Mouse (Mus musculus): ENCODE measurements around the gene Eif2b5.

The Eif2b5 gene

DNA sequence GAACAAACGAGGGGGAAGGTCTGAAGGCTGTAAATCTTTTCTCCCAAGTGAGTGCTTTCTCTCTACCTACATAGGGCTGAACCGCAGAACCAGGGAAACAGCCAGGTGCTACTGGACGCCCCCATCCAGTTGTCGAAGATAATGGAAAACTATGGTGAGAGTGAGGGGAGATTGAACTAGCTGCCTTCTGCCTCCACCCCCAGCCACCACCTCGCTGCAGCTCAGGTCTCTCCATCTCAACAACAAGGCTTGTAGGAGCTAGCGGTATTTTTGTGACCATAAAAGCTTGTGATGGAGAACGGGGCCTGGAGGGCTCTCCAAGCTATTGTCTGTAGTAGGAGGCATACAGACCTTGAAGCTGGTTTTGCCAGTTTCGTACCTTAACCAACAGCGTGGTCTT, 50.5 kb downstream of the Eif2b5 start:
- TF ChIP-seq GATA4 (IDR thresholded peaks at IDR 0.05; ENCODE audit: insufficient replicate concordance, low read length) = no peak

DNA sequence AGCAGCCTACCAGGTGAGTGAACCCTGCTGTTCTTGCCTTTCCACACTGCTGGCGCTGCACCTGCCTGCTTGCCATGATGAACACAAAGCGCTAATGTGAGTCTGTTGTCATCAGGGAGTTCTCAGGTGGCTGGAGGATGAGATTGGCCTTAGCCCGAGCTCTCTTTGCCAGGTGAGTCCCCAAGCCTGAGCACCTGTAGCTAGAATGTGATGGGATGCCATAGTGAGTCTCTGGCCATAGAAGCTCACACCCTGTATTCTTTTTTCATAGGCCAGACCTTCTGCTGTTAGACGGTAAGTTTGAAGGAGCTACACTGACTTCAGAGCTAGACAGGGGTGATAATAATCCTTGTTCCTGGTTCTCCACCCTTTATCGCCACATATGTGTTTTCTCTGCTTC, 53.1 kb downstream of the Eif2b5 start:
- no peak for TF ChIP-seq GATA4 (IDR thresholded peaks at IDR 0.05; ENCODE audit: insufficient replicate concordance, low read length)

GRCm38 (mm10) chr16:20552594-20552993, 54.0 kb downstream of the Eif2b5 start:
- TF ChIP-seq GATA4 (IDR thresholded peaks at IDR 0.05; ENCODE audit: insufficient replicate concordance, low read length) = no peak

DNA sequence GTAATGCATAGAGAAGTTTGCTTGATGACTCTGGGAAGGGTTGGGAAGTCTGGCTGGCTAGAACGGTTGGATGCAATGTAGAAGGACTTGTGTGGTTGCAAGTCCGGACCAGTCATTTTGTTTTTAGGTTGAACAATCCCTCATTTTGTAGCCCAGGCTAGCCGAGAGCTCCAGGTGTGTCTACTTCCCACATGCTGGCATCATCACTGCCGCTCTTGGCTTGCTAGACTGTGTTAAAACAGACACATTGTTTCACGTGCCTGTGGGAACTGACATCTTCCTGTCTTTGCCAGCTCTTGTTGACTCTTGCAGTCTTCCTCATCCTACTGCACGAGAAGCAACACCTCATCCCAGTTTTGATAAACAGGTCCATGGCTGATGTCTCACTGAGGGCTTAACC, 56.4 kb downstream of the Eif2b5 start:
- TF ChIP-seq GATA4 (IDR thresholded peaks at IDR 0.05; ENCODE audit: insufficient replicate concordance, low read length) = no peak

DNA sequence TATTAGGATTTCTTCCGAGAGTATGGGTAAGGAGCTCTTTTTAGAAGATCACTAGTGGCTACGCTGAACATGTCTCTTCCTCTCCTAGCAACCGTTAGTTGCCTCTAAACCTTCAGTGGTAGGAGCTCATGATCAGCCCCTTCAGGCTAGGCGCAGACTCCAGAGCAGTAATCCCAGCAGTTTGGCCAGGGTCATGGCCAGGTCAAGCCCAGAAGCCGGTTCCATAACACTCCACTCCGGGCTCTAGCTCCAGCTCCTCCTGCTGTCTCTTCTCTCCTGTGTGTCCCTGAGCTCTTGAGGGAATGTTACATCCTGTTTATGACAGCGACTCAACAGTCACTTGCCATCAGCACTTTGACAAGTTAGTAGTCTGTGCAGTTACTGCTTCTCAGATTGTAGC, 58.8 kb downstream of the Eif2b5 start:
- TF ChIP-seq GATA4 (IDR thresholded peaks at IDR 0.05; ENCODE audit: insufficient replicate concordance, low read length) = no peak
